In genomic region chr4:126803268-126803873, GRCm38 (mm10) we compare ENCODE assay signal across 9 mouse cellular contexts. TPM values are rescaled to one million over a fixed set of nuclear protein-coding genes. Genes with fewer than 3 reads are reported as not detected.
DNase-seq lines count a peak whose midpoint lies in the region; ATAC-seq lines count a peak whose summit lies in the region.
"Had no signal": no experiment of that assay in that cellular context is flagged by ENCODE, and none has a peak within 500 bp of the region (broad histone marks: within the 10 kb centered on the region; RNA-seq: fewer than 3 reads in every experiment).

No protein-coding gene starts in this region.

- whole genome bisulfite sequencing in kidney, embryonic 14.5 days, result 46% methylated on average over 8 of the region's 8 CpGs
- WGBS in forebrain, embryonic 12.5 days, result 34% methylated on average over 8 of the region's 8 CpGs
- WGBS in intestine, embryonic 14.5 days, result 27% methylated on average over 8 of the region's 8 CpGs
- WGBS in midbrain, embryonic 14.5 days, result 38% methylated on average over 8 of the region's 8 CpGs
- 32% methylated on average over 8 of the region's 8 CpGs for WGBS in embryonic facial prominence, embryonic 10.5 days

- no peak for ATAC-seq in kidney, embryonic 14.5 days (ENCODE audit: low FRiP score, low TSS enrichment)
- ATAC-seq in forebrain, embryonic 12.5 days (ENCODE audit: low FRiP score), result no peak
- ATAC-seq in intestine, embryonic 14.5 days (replicated peaks; ENCODE audit: low FRiP score, low TSS enrichment, low read depth), result peak; percentile 91; the same call in 1 of the 2 replicates
- no peak for ATAC-seq in midbrain, embryonic 14.5 days (ENCODE audit: low FRiP score, low TSS enrichment)

- no peak overlapping the region for H3K4me2 ChIP-seq in kidney, embryonic 14.5 days (replicated peaks; ENCODE audit: low read depth, low read length)
- no peak overlapping the region for H3K4me2 ChIP-seq in forebrain, embryonic 12.5 days
- no peak overlapping the region for H3K4me2 ChIP-seq in intestine, embryonic 14.5 days (ENCODE audit: low read length)
- no peak overlapping the region for H3K4me2 ChIP-seq in midbrain, embryonic 14.5 days (ENCODE audit: low read length)
- H3K4me2 ChIP-seq: hindbrain, embryonic 15.5 days had no signal

- DNase-seq in kidney, postnatal 25 days, result peak; percentile 9 to 55
- DNase-seq in adrenal gland, postnatal 25 days, result peak; percentile 24
- peak; percentile 60 for DNase-seq in intestine, embryonic 14.5 days (ENCODE audit: low spot score)
- DNase-seq in midbrain, embryonic 14.5 days, result peak; percentile 46
- no peak for DNase-seq in gastrocnemius, postnatal 36 days
- no peak for DNase-seq in embryonic facial prominence, embryonic 10.5 days (ENCODE audit: low spot score)

- H3K27me3 ChIP-seq in kidney, embryonic 14.5 days (ENCODE audit: control insufficient read depth, insufficient read depth, low read length), result no peaks in the 10 kb centered on the region
- H3K27me3 ChIP-seq in forebrain, embryonic 12.5 days, result no peaks in the 10 kb centered on the region
- no peaks in the 10 kb centered on the region for H3K27me3 ChIP-seq in intestine, embryonic 14.5 days (replicated peaks; ENCODE audit: control insufficient read depth, insufficient read depth, low read length)
- H3K27me3 ChIP-seq in midbrain, embryonic 14.5 days (ENCODE audit: control insufficient read depth, insufficient read depth, low read length), result no peaks in the 10 kb centered on the region
- no peaks in the 10 kb centered on the region for H3K27me3 ChIP-seq in embryonic facial prominence, embryonic 10.5 days (replicated peaks; ENCODE audit: low read depth, poor library complexity, severe bottlenecking)
- H3K27me3 ChIP-seq: hindbrain, embryonic 15.5 days had no signal

- H3K4me3 ChIP-seq in kidney, embryonic 14.5 days (ENCODE audit: low read length), result no peak overlapping the region
- no peak overlapping the region for H3K4me3 ChIP-seq in forebrain, embryonic 12.5 days (replicated peaks)
- H3K4me3 ChIP-seq in intestine, embryonic 14.5 days (ENCODE audit: low read depth, low read length), result no peak overlapping the region
- H3K4me3 ChIP-seq in midbrain, embryonic 14.5 days (replicated peaks; ENCODE audit: low read depth, low read length), result no peak overlapping the region
- no peak overlapping the region for H3K4me3 ChIP-seq in embryonic facial prominence, embryonic 10.5 days
- H3K4me3 ChIP-seq: hindbrain, embryonic 15.5 days had no signal

- intact Hi-C loops in gastrocnemius, postnatal 36 days (cut with DNase I), result no loop called here

- H3K27ac ChIP-seq in kidney, embryonic 14.5 days (ENCODE audit: low read depth, low read length), result no peak overlapping the region
- H3K27ac ChIP-seq in forebrain, embryonic 12.5 days, result 0 out of 2 replicates have a peak overlapping the region, but pooled peaks have one; percentile 20
- no peak overlapping the region for H3K27ac ChIP-seq in intestine, embryonic 14.5 days (ENCODE audit: low read depth)
- peak overlapping the region; percentile 55 for H3K27ac ChIP-seq in midbrain, embryonic 14.5 days (replicated peaks; ENCODE audit: low read depth, low read length)
- H3K27ac ChIP-seq in embryonic facial prominence, embryonic 10.5 days (replicated peaks), result no peak overlapping the region
- H3K27ac ChIP-seq: hindbrain, embryonic 15.5 days had no signal

- no peaks in the 10 kb centered on the region for H3K9me3 ChIP-seq in kidney, embryonic 14.5 days (ENCODE audit: control insufficient read depth, low read length)
- H3K9me3 ChIP-seq in forebrain, embryonic 12.5 days, result no peaks in the 10 kb centered on the region
- H3K9me3 ChIP-seq in intestine, embryonic 14.5 days (ENCODE audit: control insufficient read depth, low read length), result no peaks in the 10 kb centered on the region
- H3K9me3 ChIP-seq in midbrain, embryonic 14.5 days (ENCODE audit: control insufficient read depth, low read length), result no peaks in the 10 kb centered on the region
- no peaks in the 10 kb centered on the region for H3K9me3 ChIP-seq in embryonic facial prominence, embryonic 10.5 days
- H3K9me3 ChIP-seq: hindbrain, embryonic 15.5 days had no signal

- no peaks in the 10 kb centered on the region for H3K4me1 ChIP-seq in kidney, embryonic 14.5 days (ENCODE audit: control insufficient read depth, insufficient read depth, low read length)
- H3K4me1 ChIP-seq in forebrain, embryonic 12.5 days, result peaks cover 17% of the 10 kb centered on the region; the same call in 1 of the 2 replicates
- no peaks in the 10 kb centered on the region for H3K4me1 ChIP-seq in intestine, embryonic 14.5 days (replicated peaks; ENCODE audit: control insufficient read depth, insufficient read depth, low read length)
- no peaks in the 10 kb centered on the region for H3K4me1 ChIP-seq in midbrain, embryonic 14.5 days (ENCODE audit: control insufficient read depth, insufficient read depth, low read length)
- H3K4me1 ChIP-seq in embryonic facial prominence, embryonic 10.5 days, result peaks cover 4% of the 10 kb centered on the region; the same call in 1 of the 2 replicates

- no peak overlapping the region for H3K9ac ChIP-seq in kidney, embryonic 14.5 days (ENCODE audit: low read depth, low read length)
- no peak overlapping the region for H3K9ac ChIP-seq in forebrain, embryonic 12.5 days
- H3K9ac ChIP-seq in intestine, embryonic 14.5 days (ENCODE audit: low read length), result no peak overlapping the region
- H3K9ac ChIP-seq in midbrain, embryonic 14.5 days (replicated peaks; ENCODE audit: low read length), result no peak overlapping the region
- H3K9ac ChIP-seq: hindbrain, embryonic 15.5 days had no signal

- no peaks in the 10 kb centered on the region for H3K36me3 ChIP-seq in kidney, embryonic 14.5 days (ENCODE audit: control insufficient read depth, insufficient read depth, low read length)
- H3K36me3 ChIP-seq in forebrain, embryonic 12.5 days (replicated peaks), result no peaks in the 10 kb centered on the region
- H3K36me3 ChIP-seq in intestine, embryonic 14.5 days (ENCODE audit: control insufficient read depth, insufficient read depth, low read length), result no peaks in the 10 kb centered on the region
- H3K36me3 ChIP-seq in midbrain, embryonic 14.5 days (ENCODE audit: control insufficient read depth, insufficient read depth, low read length), result no peaks in the 10 kb centered on the region; the same call in 1 of the 2 replicates
- H3K36me3 ChIP-seq in embryonic facial prominence, embryonic 10.5 days (replicated peaks), result peaks cover 3% of the 10 kb centered on the region; the same call in 1 of the 2 replicates
- H3K36me3 ChIP-seq: hindbrain, embryonic 15.5 days had no signal

RNA-seq across cellular contexts. Expression of gene AU040320, which starts 50.0 kb away (rescaled TPM):
- polyA plus RNA-seq in kidney, embryonic 14.5 days (2014; fragmentation: Nextera tagmentation; extraction: Ambion mirVana), result 19.3 and 23.4 TPM in 2 replicates
- 41.6 and 46.4 TPM in 2 replicates for total RNA-seq in adrenal gland, postnatal 25 days (2021)
- 32.9 and 33.5 TPM in 2 replicates for polyA plus RNA-seq in forebrain, embryonic 12.5 days (2016; fragmentation: Nextera tagmentation; extraction: Ambion mirVana)
- polyA plus RNA-seq in intestine, embryonic 14.5 days (2014; fragmentation: Nextera tagmentation; extraction: Ambion mirVana), result 27.2 and 28.9 TPM in 2 replicates
- 35.8 and 38.9 TPM in 2 replicates for polyA plus RNA-seq in midbrain, embryonic 14.5 days (2014; fragmentation: Nextera tagmentation; extraction: Ambion mirVana)
- total RNA-seq in gastrocnemius, postnatal 36 days (2021), result 10 to 100 TPM; 23.5 TPM
- 19.3 and 21.4 TPM in 2 replicates for polyA plus RNA-seq in embryonic facial prominence, embryonic 10.5 days (2016; fragmentation: Nextera tagmentation; extraction: Ambion mirVana)

RNA-seq across cellular contexts. Expression of gene Ncdn, which starts 50.1 kb away (rescaled TPM):
- 15.0 and 24.7 TPM in 2 replicates for polyA plus RNA-seq in kidney, embryonic 14.5 days (2014; fragmentation: Nextera tagmentation; extraction: Ambion mirVana)
- 30.5 and 32.3 TPM in 2 replicates for total RNA-seq in adrenal gland, postnatal 25 days (2021)
- 46.4 and 52.3 TPM in 2 replicates for polyA plus RNA-seq in forebrain, embryonic 12.5 days (2016; fragmentation: Nextera tagmentation; extraction: Ambion mirVana)
- polyA plus RNA-seq in intestine, embryonic 14.5 days (2014; fragmentation: Nextera tagmentation; extraction: Ambion mirVana), result 29.0 and 29.8 TPM in 2 replicates
- 88.9 and 91.8 TPM in 2 replicates for polyA plus RNA-seq in midbrain, embryonic 14.5 days (2014; fragmentation: Nextera tagmentation; extraction: Ambion mirVana)
- 1 to 10 TPM; 7.6 to 9.9 TPM for total RNA-seq in gastrocnemius, postnatal 36 days (2021)
- polyA plus RNA-seq in embryonic facial prominence, embryonic 10.5 days (2016; fragmentation: Nextera tagmentation; extraction: Ambion mirVana), result 37.5 and 40.9 TPM in 2 replicates

Comparison
In these comparisons a context has a peak if more than half of its experiments do, and no peak if none do; other contexts are left out.
1. DNase-seq: peak in kidney, postnatal 25 days (2 of 2), adrenal gland, postnatal 25 days (single experiment), intestine, embryonic 14.5 days (single experiment) and midbrain, embryonic 14.5 days (single experiment); none in gastrocnemius, postnatal 36 days (0 of 2) and embryonic facial prominence, embryonic 10.5 days (single experiment).
2. H3K27ac ChIP-seq: peak in forebrain, embryonic 12.5 days (single experiment) and midbrain, embryonic 14.5 days (single experiment); none in kidney, embryonic 14.5 days (single experiment), intestine, embryonic 14.5 days (single experiment) and embryonic facial prominence, embryonic 10.5 days (single experiment).